Mouse (Mus musculus): Measurements from ENCODE around the gene Hfm1. TPM values are rescaled to one million over a fixed set of nuclear protein-coding genes. Genes with fewer than 3 reads are reported as not detected.

Hfm1 gene
- polyA plus RNA-seq, 1 experiment, result 0.49 TPM

- WGBS, result 96% methylated on average over 2 of the region's 2 CpGs
Measured at GRCm38 (mm10) chr5:106960451-106960850, 34.3 kb upstream of the Hfm1 start.

DNA sequence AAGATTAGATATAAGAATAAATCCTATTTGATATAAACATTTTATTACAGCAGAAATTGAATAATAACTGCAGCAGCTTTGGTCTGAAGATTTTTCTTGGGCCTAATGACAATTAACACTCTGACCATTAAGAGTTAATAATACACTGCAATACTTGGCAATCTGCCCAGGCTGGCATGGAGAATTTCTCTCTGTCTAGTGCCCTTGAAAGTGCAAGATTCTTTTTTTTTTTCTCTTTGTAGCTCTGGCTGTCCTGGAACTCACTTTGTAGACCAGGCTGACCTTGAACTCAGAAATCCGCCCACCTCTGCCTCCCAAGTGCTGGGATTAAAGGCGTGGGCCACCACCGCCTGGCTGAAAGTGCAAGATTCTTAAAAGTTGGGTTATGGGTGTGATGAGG is 32.9 kb upstream of the Hfm1 start:
- no peaks in the 10 kb centered on the region for H3K36me3 ChIP-seq (ENCODE audit: control insufficient read depth, insufficient read depth, low read length)
- TF ChIP-seq CTCF (IDR thresholded peaks at IDR 0.05; ENCODE audit: borderline replicate concordance, control insufficient read depth, extremely low read depth, insufficient read depth, low read length, poor library complexity), result no peak
- TF ChIP-seq POLR2A (IDR thresholded peaks at IDR 0.05; ENCODE audit: control insufficient read depth, extremely low read depth, insufficient read depth, low read length, poor library complexity), result no peak
- no peak for DNase-seq
- peaks cover 3% of the 10 kb centered on the region for H3K4me1 ChIP-seq (replicated peaks; ENCODE audit: control insufficient read depth, insufficient read depth, low read length)
- 95% methylated on average over 3 of the region's 3 CpGs for WGBS
- no peak overlapping the region for H3K27ac ChIP-seq (ENCODE audit: control insufficient read depth, insufficient read depth, low read length)
- no peaks in the 10 kb centered on the region for H3K27me3 ChIP-seq (ENCODE audit: control insufficient read depth, insufficient read depth, low read length)
- H3K4me3 ChIP-seq (ENCODE audit: control insufficient read depth, insufficient read depth, low read length), result no peak overlapping the region

More at GRCm38 (mm10) chr5:106960451-106960850, 34.3 kb upstream of the Hfm1 start:
- Histone ChIP-seq H3K27ac (ENCODE audit: control insufficient read depth, insufficient read depth, low read length) (no peak overlapping the region), H3K27me3 (ENCODE audit: control insufficient read depth, insufficient read depth, low read length) (no peaks in the 10 kb centered on the region), H3K36me3 (ENCODE audit: control insufficient read depth, insufficient read depth, low read length) (no peaks in the 10 kb centered on the region), H3K4me1 (replicated peaks; ENCODE audit: control insufficient read depth, insufficient read depth, low read length) (peaks cover 3% of the 10 kb centered on the region), H3K4me3 (ENCODE audit: control insufficient read depth, insufficient read depth, low read length) (no peak overlapping the region)
- no peak for DNase-seq
- TF ChIP-seq POLR2A (IDR thresholded peaks at IDR 0.05; ENCODE audit: control insufficient read depth, extremely low read depth, insufficient read depth, low read length, poor library complexity), result no peak
- no peak for TF ChIP-seq CTCF (IDR thresholded peaks at IDR 0.05; ENCODE audit: borderline replicate concordance, control insufficient read depth, extremely low read depth, insufficient read depth, low read length, poor library complexity)

- Histone ChIP-seq H3K36me3 (ENCODE audit: control insufficient read depth, insufficient read depth, low read length) (no peaks in the 10 kb centered on the region), H3K4me1 (replicated peaks; ENCODE audit: control insufficient read depth, insufficient read depth, low read length) (no peaks in the 10 kb centered on the region), H3K4me3 (ENCODE audit: control insufficient read depth, insufficient read depth, low read length) (no peak overlapping the region), H3K27ac (ENCODE audit: control insufficient read depth, insufficient read depth, low read length) (no peak overlapping the region), H3K27me3 (ENCODE audit: control insufficient read depth, insufficient read depth, low read length) (no peaks in the 10 kb centered on the region)
- no peak for DNase-seq
- no peak for TF ChIP-seq CTCF (IDR thresholded peaks at IDR 0.05; ENCODE audit: borderline replicate concordance, control insufficient read depth, extremely low read depth, insufficient read depth, low read length, poor library complexity)
- TF ChIP-seq POLR2A (IDR thresholded peaks at IDR 0.05; ENCODE audit: control insufficient read depth, extremely low read depth, insufficient read depth, low read length, poor library complexity), result no peak
- WGBS, result 92% methylated on average over 3 of the region's 3 CpGs
Measured at GRCm38 (mm10) chr5:106956467-106956866, 30.3 kb upstream of the Hfm1 start.

- no peak overlapping the region for H3K4me3 ChIP-seq (ENCODE audit: control insufficient read depth, insufficient read depth, low read length)
- H3K4me1 ChIP-seq (replicated peaks; ENCODE audit: control insufficient read depth, insufficient read depth, low read length), result no peaks in the 10 kb centered on the region
- no peak for TF ChIP-seq POLR2A (IDR thresholded peaks at IDR 0.05; ENCODE audit: control insufficient read depth, extremely low read depth, insufficient read depth, low read length, poor library complexity)
- no peak for TF ChIP-seq CTCF (IDR thresholded peaks at IDR 0.05; ENCODE audit: borderline replicate concordance, control insufficient read depth, extremely low read depth, insufficient read depth, low read length, poor library complexity)
- DNase-seq, result no peak
- no peaks in the 10 kb centered on the region for H3K36me3 ChIP-seq (ENCODE audit: control insufficient read depth, insufficient read depth, low read length)
- no peaks in the 10 kb centered on the region for H3K27me3 ChIP-seq (ENCODE audit: control insufficient read depth, insufficient read depth, low read length)
- WGBS, result 95% methylated on average over 6 of the region's 6 CpGs
- H3K27ac ChIP-seq (ENCODE audit: control insufficient read depth, insufficient read depth, low read length), result no peak overlapping the region
Measured at GRCm38 (mm10) chr5:106948683-106949082, 22.6 kb upstream of the Hfm1 start.

- H3K36me3 ChIP-seq (ENCODE audit: control insufficient read depth, insufficient read depth, low read length), result no peaks in the 10 kb centered on the region
- H3K4me3 ChIP-seq (ENCODE audit: control insufficient read depth, insufficient read depth, low read length), result no peak overlapping the region
- no peak overlapping the region for H3K27ac ChIP-seq (ENCODE audit: control insufficient read depth, insufficient read depth, low read length)
- DNase-seq, result no peak
- TF ChIP-seq CTCF (IDR thresholded peaks at IDR 0.05; ENCODE audit: borderline replicate concordance, control insufficient read depth, extremely low read depth, insufficient read depth, low read length, poor library complexity) (no peak), POLR2A (IDR thresholded peaks at IDR 0.05; ENCODE audit: control insufficient read depth, extremely low read depth, insufficient read depth, low read length, poor library complexity) (no peak)
- WGBS, result 91% methylated on average over 4 of the region's 4 CpGs
- no peaks in the 10 kb centered on the region for H3K4me1 ChIP-seq (replicated peaks; ENCODE audit: control insufficient read depth, insufficient read depth, low read length)
- no peaks in the 10 kb centered on the region for H3K27me3 ChIP-seq (ENCODE audit: control insufficient read depth, insufficient read depth, low read length)
Measured at GRCm38 (mm10) chr5:106946342-106946741, 20.2 kb upstream of the Hfm1 start.

DNA sequence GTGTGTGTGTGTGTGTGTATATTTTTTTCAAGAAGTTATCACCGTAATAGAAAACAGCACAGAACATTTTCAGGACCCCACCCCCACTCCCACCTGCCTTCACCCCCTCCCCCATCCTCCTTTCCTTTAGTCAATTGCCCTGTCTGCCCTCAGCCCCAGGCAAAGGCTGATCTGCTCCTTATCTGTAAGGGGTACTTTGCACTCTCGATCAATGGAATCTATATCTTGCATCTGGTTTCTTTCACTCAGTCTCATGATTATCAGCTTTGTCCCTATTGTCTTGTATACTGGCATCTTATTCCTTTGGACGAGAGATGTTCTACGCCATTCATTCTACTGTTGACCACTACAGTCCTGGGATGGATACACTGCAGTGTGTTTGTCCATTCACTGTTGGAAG is 1.9 kb upstream of the Hfm1 start:
- no peaks in the 10 kb centered on the region; the same call in 1 of the 2 replicates for H3K4me1 ChIP-seq (replicated peaks; ENCODE audit: control insufficient read depth, insufficient read depth, low read length)
- WGBS, result 97% methylated on average over 4 of the region's 4 CpGs
- H3K36me3 ChIP-seq (ENCODE audit: control insufficient read depth, insufficient read depth, low read length), result no peaks in the 10 kb centered on the region
- H3K4me3 ChIP-seq (ENCODE audit: control insufficient read depth, insufficient read depth, low read length), result no peak overlapping the region
- no peak for DNase-seq
- H3K27ac ChIP-seq (ENCODE audit: control insufficient read depth, insufficient read depth, low read length), result no peak overlapping the region
- no peaks in the 10 kb centered on the region for H3K27me3 ChIP-seq (ENCODE audit: control insufficient read depth, insufficient read depth, low read length)
- TF ChIP-seq POLR2A (IDR thresholded peaks at IDR 0.05; ENCODE audit: control insufficient read depth, extremely low read depth, insufficient read depth, low read length, poor library complexity) (no peak), CTCF (IDR thresholded peaks at IDR 0.05; ENCODE audit: borderline replicate concordance, control insufficient read depth, extremely low read depth, insufficient read depth, low read length, poor library complexity) (no peak)

- TF ChIP-seq CTCF (IDR thresholded peaks at IDR 0.05; ENCODE audit: borderline replicate concordance, control insufficient read depth, extremely low read depth, insufficient read depth, low read length, poor library complexity) (no peak), POLR2A (IDR thresholded peaks at IDR 0.05; ENCODE audit: control insufficient read depth, extremely low read depth, insufficient read depth, low read length, poor library complexity) (no peak)
- no peak for DNase-seq
- Histone ChIP-seq H3K36me3 (ENCODE audit: control insufficient read depth, insufficient read depth, low read length) (no peaks in the 10 kb centered on the region), H3K4me1 (replicated peaks; ENCODE audit: control insufficient read depth, insufficient read depth, low read length) (no peaks in the 10 kb centered on the region; the same call in 1 of the 2 replicates), H3K4me3 (ENCODE audit: control insufficient read depth, insufficient read depth, low read length) (peak overlapping the region; percentile 66), H3K27ac (ENCODE audit: control insufficient read depth, insufficient read depth, low read length) (no peak overlapping the region), H3K27me3 (ENCODE audit: control insufficient read depth, insufficient read depth, low read length) (no peaks in the 10 kb centered on the region)
- 89% methylated on average over 4 of the region's 4 CpGs for WGBS
Measured at GRCm38 (mm10) chr5:106926369-106926686, 207 bp upstream of the Hfm1 start.

Measured in thymus, adult 2 months (tissue).